Mouse (Mus musculus) E14TG2a.4 (cell line): ENCODE measurements at regions not wholly inside any gene's neighbourhood (a gene's known extent, or its start where the extent isn't known, plus 50 kb on each side); places are given as distances from the start of the nearest gene placed in this dataset.

Experiments
- CTCF ChIP-seq: conservative IDR thresholded peaks from 2 replicates; pipeline ENCODE4 v1.5.1; 2014; ENCODE audit warnings: low read length
- NANOG ChIP-seq: IDR thresholded peaks from 2 replicates; pipeline ENCODE4 v1.6.1; 2014; ENCODE audit warnings: borderline replicate concordance, low read length, mixed read lengths

GRCm38 (mm10) chr4:7256486-7256885 is 982.4 kb downstream of the Car8 start:
- TF ChIP-seq NANOG (no peak), CTCF (no peak)
